Mouse (Mus musculus): ENCODE data around the gene Pla2g6. TPM values are rescaled to one million over a fixed set of nuclear protein-coding genes. Genes with fewer than 3 reads are reported as not detected.

Gene Pla2g6
- polyA plus RNA-seq, 1 experiment from 2014 or later = 11.0 TPM

DNA sequence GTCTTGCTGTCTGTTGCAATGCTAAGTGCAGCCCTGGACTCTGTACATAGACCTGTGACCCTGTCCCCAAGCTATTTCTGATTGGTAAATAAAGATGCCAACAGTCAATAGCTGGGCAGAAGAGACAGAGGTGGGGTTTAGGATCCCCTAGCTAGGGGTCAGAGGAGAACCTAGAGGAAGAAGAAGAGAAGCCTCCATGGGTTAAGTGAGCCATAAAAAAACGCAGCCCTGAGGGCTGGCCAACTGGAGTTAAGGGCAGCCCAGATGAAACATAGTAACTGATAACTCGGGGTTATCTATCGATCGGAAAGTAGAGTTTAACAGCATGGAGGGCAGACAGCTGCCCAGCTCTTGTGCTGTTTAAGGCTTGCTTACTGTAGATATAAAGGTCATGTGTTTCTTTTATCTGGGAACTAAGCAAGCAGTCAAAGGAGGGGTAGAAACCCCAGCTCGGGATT lies 6.4 kb downstream of the Pla2g6 start:
- Histone ChIP-seq H3K36me3 (0 out of 2 replicates have a peak, but pooled peaks cover 6% of the 10 kb centered on the region), H3K4me2 (no peak overlapping the region), H3K9me3 (no peaks in the 10 kb centered on the region), H3K27me3 (no peaks in the 10 kb centered on the region), H3K9ac (replicated peaks) (no peak overlapping the region), H3K4me3 (replicated peaks) (no peak overlapping the region), H3K27ac (no peak overlapping the region), H3K4me1 (replicated peaks) (peaks cover 25% of the 10 kb centered on the region)
- no peak for ATAC-seq (ENCODE audit: insufficient number of reproducible peaks, insufficient read depth, low FRiP score, low TSS enrichment, low read depth)
- 77% methylated on average over 5 of the region's 5 CpGs for WGBS

DNA sequence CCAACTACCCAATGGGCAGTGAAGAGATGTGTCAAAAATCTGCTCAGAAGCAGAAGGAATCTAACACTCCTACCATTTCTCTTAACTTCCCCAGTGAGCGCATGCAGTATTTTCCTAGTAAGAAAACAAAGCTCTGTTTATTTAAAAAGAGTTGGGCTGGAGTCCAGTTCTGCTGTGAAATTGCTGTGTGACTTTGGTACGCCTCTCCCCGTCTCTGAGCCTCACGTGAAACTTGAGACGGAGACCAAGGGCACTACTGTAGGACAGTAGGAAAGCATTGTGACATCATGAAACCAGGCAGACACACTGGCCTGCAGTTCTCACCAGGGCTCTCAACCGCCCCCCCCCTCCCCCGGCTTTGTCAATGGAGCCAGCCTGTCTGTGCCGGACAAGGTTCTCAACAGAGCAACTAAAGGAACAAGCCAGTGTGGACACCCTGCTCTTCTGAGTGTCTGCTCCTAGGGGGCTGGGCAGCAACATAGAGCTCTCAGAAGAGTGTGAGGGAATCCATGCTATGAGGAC lies 14.3 kb downstream of the Pla2g6 start:
- Histone ChIP-seq H3K27me3 (no peaks in the 10 kb centered on the region), H3K4me1 (replicated peaks) (no peaks in the 10 kb centered on the region), H3K27ac (no peak overlapping the region), H3K36me3 (peaks cover 18% of the 10 kb centered on the region), H3K4me2 (no peak overlapping the region), H3K4me3 (replicated peaks) (no peak overlapping the region), H3K9ac (replicated peaks) (no peak overlapping the region), H3K9me3 (no peaks in the 10 kb centered on the region)
- WGBS = 78% methylated on average over 8 of the region's 8 CpGs
- ATAC-seq (ENCODE audit: insufficient number of reproducible peaks, insufficient read depth, low FRiP score, low TSS enrichment, low read depth) = no peak

DNA sequence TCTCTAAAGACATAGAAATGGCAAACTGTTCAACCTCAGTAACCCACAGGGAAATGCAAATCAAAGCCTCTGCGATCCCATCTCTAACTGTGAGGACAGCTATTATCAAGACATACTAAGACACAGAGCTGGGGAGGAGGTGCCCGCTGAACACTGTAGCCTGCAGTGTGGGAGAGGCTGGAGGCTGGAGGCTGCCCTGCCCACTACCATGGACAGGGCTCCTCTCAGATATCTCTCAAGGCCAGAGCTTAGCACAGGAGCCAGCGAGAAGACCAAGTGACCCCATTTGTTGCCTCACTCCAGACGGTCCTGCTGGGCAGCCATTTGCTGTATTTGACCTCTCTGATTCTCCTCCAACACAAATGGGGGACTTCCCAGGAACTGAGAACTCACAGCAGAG lies 20.3 kb downstream of the Pla2g6 start:
- H3K27me3 ChIP-seq = no peaks in the 10 kb centered on the region
- H3K27ac ChIP-seq = no peak overlapping the region
- 49% methylated on average over 4 of the region's 4 CpGs for WGBS
- no peak overlapping the region for H3K9ac ChIP-seq (replicated peaks)
- H3K4me1 ChIP-seq (replicated peaks) = no peaks in the 10 kb centered on the region
- no peak for ATAC-seq (ENCODE audit: insufficient number of reproducible peaks, insufficient read depth, low FRiP score, low TSS enrichment, low read depth)
- no peak overlapping the region for H3K4me3 ChIP-seq (replicated peaks)
- H3K4me2 ChIP-seq = no peak overlapping the region
- no peaks in the 10 kb centered on the region for H3K9me3 ChIP-seq
- H3K36me3 ChIP-seq = peaks cover 39% of the 10 kb centered on the region

DNA sequence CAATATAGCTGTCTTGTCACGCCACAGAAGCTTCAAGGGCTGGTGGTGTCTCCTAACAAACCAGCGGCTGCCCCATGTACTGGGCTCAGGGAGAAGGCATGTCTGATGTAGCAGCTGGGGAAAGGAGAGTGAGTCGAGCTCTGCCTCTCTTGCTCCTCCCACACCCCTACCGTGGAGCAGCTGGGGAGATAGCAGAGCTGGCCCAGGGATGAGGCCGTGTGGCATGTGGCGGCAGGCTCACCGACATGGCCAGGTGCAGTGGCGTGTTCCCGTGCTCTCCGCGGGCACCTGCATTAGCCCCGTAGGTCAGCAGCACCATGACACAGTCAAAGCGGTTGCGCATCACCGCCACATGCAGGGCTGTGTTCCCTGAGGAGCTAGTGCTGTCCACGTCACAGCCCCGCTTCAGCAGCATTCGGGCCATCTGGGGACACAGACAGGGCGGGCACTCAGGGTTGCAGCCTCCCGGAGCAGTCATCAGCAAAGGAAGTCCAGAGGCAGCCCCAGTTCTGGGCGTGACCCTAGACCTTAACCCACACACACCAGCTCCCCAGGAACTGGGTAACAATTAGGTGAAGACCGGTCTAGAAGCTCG lies 22.1 kb downstream of the Pla2g6 start:
- Histone ChIP-seq H3K4me2 (no peak overlapping the region), H3K4me3 (replicated peaks) (no peak overlapping the region), H3K9me3 (no peaks in the 10 kb centered on the region), H3K9ac (replicated peaks) (no peak overlapping the region), H3K27ac (no peak overlapping the region), H3K36me3 (peaks cover 34% of the 10 kb centered on the region), H3K27me3 (no peaks in the 10 kb centered on the region), H3K4me1 (replicated peaks) (no peaks in the 10 kb centered on the region)
- WGBS = 76% methylated on average over 23 of the region's 23 CpGs
- no peak for ATAC-seq (ENCODE audit: insufficient number of reproducible peaks, insufficient read depth, low FRiP score, low TSS enrichment, low read depth)

DNA sequence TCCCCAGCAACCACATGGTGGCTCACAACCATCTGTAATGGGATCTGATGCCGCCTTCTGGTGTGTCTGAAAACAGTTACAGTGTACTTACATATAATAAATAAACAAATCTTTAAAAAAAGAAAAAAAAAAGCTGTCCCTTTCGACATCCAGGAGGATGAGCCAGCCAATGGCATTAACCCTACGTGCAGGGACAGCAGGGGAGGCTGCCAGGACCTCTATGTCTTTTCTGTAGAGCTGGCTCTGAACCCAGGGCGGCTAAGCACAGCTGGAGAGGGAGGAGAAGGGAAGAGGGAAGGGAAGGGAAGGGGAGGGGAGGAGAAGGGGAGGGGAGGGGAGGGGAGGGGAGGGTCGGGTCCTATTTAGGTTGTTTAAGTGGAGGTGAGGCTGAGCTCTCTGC lies 23.4 kb downstream of the Pla2g6 start:
- no peak overlapping the region for H3K4me2 ChIP-seq
- WGBS = 68% methylated on average over 4 of the region's 5 CpGs
- H3K4me1 ChIP-seq (replicated peaks) = no peaks in the 10 kb centered on the region
- no peak overlapping the region for H3K27ac ChIP-seq
- no peak overlapping the region for H3K4me3 ChIP-seq (replicated peaks)
- H3K9ac ChIP-seq (replicated peaks) = no peak overlapping the region
- H3K36me3 ChIP-seq = peaks cover 27% of the 10 kb centered on the region
- no peaks in the 10 kb centered on the region for H3K9me3 ChIP-seq
- no peaks in the 10 kb centered on the region for H3K27me3 ChIP-seq
- no peak for ATAC-seq (ENCODE audit: insufficient number of reproducible peaks, insufficient read depth, low FRiP score, low TSS enrichment, low read depth)

DNA sequence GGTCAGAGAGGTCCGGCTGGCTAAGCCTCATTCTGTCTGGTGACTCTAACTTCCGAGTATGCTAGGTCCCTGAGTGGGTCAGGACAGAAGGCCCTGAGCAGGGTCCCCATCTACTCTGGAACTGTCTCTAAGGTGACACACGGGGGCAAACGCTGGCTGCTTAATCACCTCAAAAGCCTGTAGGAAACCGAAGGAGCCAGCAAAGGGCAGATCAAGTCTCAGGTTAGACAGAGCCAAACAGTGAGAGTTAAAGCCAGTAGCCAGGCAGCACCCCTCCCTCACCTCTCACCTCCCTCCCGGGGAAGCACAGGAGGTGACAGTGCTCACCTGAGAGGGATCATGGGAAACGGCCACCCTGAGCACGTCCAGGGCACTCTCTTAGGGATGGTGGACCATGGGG lies 24.5 kb downstream of the Pla2g6 start:
- H3K9me3 ChIP-seq = no peaks in the 10 kb centered on the region
- 83% methylated on average over 8 of the region's 8 CpGs for WGBS
- H3K27ac ChIP-seq = no peak overlapping the region
- H3K4me2 ChIP-seq = no peak overlapping the region
- H3K9ac ChIP-seq (replicated peaks) = no peak overlapping the region
- no peaks in the 10 kb centered on the region for H3K4me1 ChIP-seq (replicated peaks)
- ATAC-seq (ENCODE audit: insufficient number of reproducible peaks, insufficient read depth, low FRiP score, low TSS enrichment, low read depth) = no peak
- no peaks in the 10 kb centered on the region for H3K27me3 ChIP-seq
- peaks cover 27% of the 10 kb centered on the region for H3K36me3 ChIP-seq
- no peak overlapping the region for H3K4me3 ChIP-seq (replicated peaks)

DNA sequence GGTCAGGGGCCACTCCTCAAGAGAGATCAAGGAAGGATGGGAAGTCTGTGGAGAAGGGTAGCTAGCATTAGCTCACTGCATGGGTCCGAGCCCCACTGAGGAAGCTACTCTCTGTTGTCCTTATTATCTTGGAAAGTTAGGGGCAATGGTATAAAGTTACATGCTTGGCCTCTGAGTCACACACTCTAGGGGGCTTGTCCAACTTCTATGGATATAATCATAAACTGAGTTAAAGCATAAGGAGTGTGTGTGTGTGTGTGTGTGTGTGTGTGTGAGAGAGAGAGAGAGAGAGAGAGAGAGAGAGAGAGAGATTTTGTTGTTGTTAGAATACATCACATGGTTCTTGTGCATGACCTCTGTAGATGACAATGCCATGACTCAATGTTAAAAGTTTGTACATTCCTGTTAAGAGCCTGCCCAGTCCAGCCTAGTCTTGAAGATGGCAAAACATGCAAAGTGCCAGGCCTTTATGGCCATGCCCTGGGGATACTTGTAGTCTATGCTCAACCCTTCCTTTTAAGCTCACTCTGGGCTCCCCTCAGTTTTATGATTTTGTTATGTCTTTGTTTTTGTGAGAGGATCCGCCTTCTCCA lies 28.5 kb downstream of the Pla2g6 start:
- Histone ChIP-seq H3K27me3 (no peaks in the 10 kb centered on the region), H3K4me2 (no peak overlapping the region), H3K9ac (replicated peaks) (no peak overlapping the region), H3K9me3 (no peaks in the 10 kb centered on the region), H3K36me3 (peaks cover 8% of the 10 kb centered on the region; the same call in 1 of the 2 replicates), H3K27ac (no peak overlapping the region), H3K4me1 (replicated peaks) (no peaks in the 10 kb centered on the region), H3K4me3 (replicated peaks) (no peak overlapping the region)
- WGBS = 75% methylated on average over 2 of the region's 2 CpGs
- no peak for ATAC-seq (ENCODE audit: insufficient number of reproducible peaks, insufficient read depth, low FRiP score, low TSS enrichment, low read depth)

DNA sequence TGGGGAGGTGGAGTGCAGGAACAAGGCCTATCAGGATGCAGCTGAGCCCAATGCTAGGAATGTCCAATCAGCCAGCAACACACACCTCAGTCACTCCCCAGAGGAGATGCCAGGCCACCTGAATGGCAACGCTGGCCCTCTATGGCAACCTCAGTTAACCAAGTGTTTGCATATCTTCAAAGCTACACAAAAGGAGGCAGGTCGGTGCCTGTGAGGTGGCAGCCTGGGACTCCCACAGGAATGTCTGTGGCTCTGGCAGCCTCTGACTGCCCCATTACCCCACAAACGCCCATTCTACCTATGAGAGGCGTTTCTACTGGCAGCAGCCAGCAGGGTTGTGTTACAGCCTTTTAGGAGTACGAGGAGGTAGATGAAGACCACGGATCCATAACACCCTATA lies 29.6 kb downstream of the Pla2g6 start:
- Histone ChIP-seq H3K27ac (no peak overlapping the region), H3K27me3 (no peaks in the 10 kb centered on the region), H3K36me3 (no peaks in the 10 kb centered on the region), H3K4me2 (no peak overlapping the region), H3K4me3 (replicated peaks) (no peak overlapping the region), H3K9ac (replicated peaks) (no peak overlapping the region), H3K4me1 (replicated peaks) (no peaks in the 10 kb centered on the region), H3K9me3 (no peaks in the 10 kb centered on the region)
- 78% methylated on average over 6 of the region's 6 CpGs for WGBS
- ATAC-seq (ENCODE audit: insufficient number of reproducible peaks, insufficient read depth, low FRiP score, low TSS enrichment, low read depth) = no peak

DNA sequence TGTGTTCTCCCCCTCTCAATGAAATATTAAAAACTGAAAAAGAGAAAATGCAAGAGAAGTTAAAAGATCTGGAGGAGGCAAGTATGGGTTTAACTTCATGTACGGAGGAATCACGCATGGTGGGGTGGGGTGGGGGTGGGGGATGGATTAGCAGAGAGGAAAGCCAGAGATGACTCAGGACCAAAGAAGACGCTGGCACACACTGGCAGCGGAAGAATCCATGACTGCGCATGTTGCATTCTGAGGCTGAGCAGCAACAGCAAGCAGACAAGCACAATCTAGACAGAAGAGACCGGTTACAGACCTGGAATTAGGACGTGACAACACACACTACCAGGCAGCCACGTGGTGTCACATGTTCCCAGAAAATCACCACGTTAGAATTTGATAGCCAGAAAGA lies 35.4 kb downstream of the Pla2g6 start:
- Histone ChIP-seq H3K27me3 (no peaks in the 10 kb centered on the region), H3K4me3 (replicated peaks) (no peak overlapping the region), H3K4me2 (no peak overlapping the region), H3K27ac (no peak overlapping the region), H3K9ac (replicated peaks) (no peak overlapping the region), H3K9me3 (no peaks in the 10 kb centered on the region), H3K4me1 (replicated peaks) (no peaks in the 10 kb centered on the region), H3K36me3 (peaks cover 6% of the 10 kb centered on the region; the same call in 1 of the 2 replicates)
- 89% methylated on average over 9 of the region's 9 CpGs for WGBS
- no peak for ATAC-seq (ENCODE audit: insufficient number of reproducible peaks, insufficient read depth, low FRiP score, low TSS enrichment, low read depth)

DNA sequence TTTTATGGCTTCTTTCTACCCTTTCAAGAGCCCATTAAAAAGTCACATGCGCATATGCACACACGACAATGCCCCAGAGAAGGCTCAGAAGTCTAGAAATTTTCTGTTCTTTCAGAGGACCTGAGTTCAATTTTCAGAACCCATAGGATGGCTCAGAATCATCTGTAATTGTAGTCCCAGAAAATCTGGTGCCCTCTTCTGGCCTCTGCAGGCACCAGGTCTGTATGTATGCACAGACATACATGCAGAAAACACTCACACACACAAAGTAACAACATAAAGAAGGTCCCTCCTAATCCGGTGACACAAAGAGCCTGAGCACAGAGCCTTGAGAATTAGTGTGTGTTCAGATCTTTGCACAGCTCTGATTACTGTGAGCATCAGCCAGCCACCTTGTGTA lies 37.9 kb downstream of the Pla2g6 start:
- H3K36me3 ChIP-seq = peaks cover 12% of the 10 kb centered on the region; the same call in 1 of the 2 replicates
- 57% methylated on average over 3 of the region's 3 CpGs for WGBS

DNA sequence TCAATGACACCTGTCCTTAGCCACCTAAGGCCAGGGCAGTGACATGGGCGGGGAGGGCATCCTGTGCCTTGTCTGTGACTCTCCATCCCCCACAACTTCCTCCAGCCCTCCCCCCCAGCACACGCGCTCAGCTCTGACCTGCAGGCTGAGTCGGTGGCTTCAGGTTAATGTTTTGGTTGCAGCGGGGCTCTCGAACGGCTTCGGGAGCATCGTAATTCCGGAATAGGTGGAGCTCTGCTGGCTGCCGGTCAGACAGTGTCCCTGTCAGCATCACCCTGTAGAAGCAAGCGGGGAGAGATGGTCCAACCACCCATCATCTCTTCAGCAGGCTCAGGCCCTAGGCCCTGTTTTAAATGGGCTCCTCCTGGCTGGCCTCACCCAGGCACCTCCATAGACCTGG lies 38.7 kb downstream of the Pla2g6 start:
- peaks cover 12% of the 10 kb centered on the region; the same call in 1 of the 2 replicates for H3K36me3 ChIP-seq
- no peaks in the 10 kb centered on the region for H3K9me3 ChIP-seq
- no peak overlapping the region for H3K9ac ChIP-seq (replicated peaks)
- no peaks in the 10 kb centered on the region for H3K27me3 ChIP-seq
- 79% methylated on average over 12 of the region's 12 CpGs for WGBS
- ATAC-seq (ENCODE audit: insufficient number of reproducible peaks, insufficient read depth, low FRiP score, low TSS enrichment, low read depth) = no peak
- no peak overlapping the region for H3K4me2 ChIP-seq
- H3K27ac ChIP-seq = no peak overlapping the region
- H3K4me1 ChIP-seq (replicated peaks) = no peaks in the 10 kb centered on the region
- no peak overlapping the region for H3K4me3 ChIP-seq (replicated peaks)

More for the DNA sequence above, 37.9 kb downstream of the Pla2g6 start:
- ATAC-seq (ENCODE audit: insufficient number of reproducible peaks, insufficient read depth, low FRiP score, low TSS enrichment, low read depth) = no peak
- H3K27ac ChIP-seq = no peak overlapping the region
- no peak overlapping the region for H3K4me2 ChIP-seq
- H3K4me1 ChIP-seq (replicated peaks) = no peaks in the 10 kb centered on the region
- no peaks in the 10 kb centered on the region for H3K9me3 ChIP-seq
- no peaks in the 10 kb centered on the region for H3K27me3 ChIP-seq
- H3K9ac ChIP-seq (replicated peaks) = no peak overlapping the region
- H3K4me3 ChIP-seq (replicated peaks) = no peak overlapping the region

Data from limb, embryonic 12.5 days (tissue).